Mouse (Mus musculus): ENCODE data around the gene Mterf4. TPM values are rescaled to one million over a fixed set of nuclear protein-coding genes. Genes with fewer than 3 reads are reported as not detected.

Gene Mterf4
- total RNA-seq, 2 experiments from 2014 or later, result 14.5 TPM

GRCm38 (mm10) chr1:93270516-93271240 lies 35.0 kb downstream of the Mterf4 start:
- no peak for DNase-seq
- intact Hi-C loops (cut with DNase I), result no loop called here

GRCm38 (mm10) chr1:93268246-93268645 lies 37.5 kb downstream of the Mterf4 start:
- DNase-seq, result no peak
- intact Hi-C loops (cut with DNase I), result no loop called here

- intact Hi-C loops (cut with DNase I), result no loop called here
These were observed 38.5 kb downstream of the Mterf4 start for GRCm38 (mm10) chr1:93267207-93267606.

GRCm38 (mm10) chr1:93257560-93257959 lies 48.2 kb downstream of the Mterf4 start:
- intact Hi-C loops (cut with DNase I), result no loop called here
- no peak for DNase-seq

More at GRCm38 (mm10) chr1:93267207-93267606, 38.5 kb downstream of the Mterf4 start:
- DNase-seq, result no peak

- DNase-seq, result no peak
- intact Hi-C loops (cut with DNase I), result no loop called here
These were observed 50.0 kb downstream of the Mterf4 start for GRCm38 (mm10) chr1:93255761-93256160.

GRCm38 (mm10) chr1:93252586-93252985 lies 53.1 kb downstream of the Mterf4 start:
- DNase-seq, result no peak
- intact Hi-C loops (cut with DNase I), result no loop called here

Small RNA genes within 50 kb of the gene (microRNA-seq; reads per million reads assigned to microRNA genes)
- gene Mir6345 (ENCODE audit: borderline number of aligned reads in 2 of 2), result 0 reads per million in 2 experiments
- 0 reads per million in 2 experiments for gene Mir6901 (ENCODE audit: borderline number of aligned reads in 2 of 2)
- 0 reads per million in 2 experiments for gene Mir6902 (ENCODE audit: borderline number of aligned reads in 2 of 2)

Other genes with a start within 250 kb of the Mterf4 start
- gene Kif1a, start 204.0 kb downstream of the Mterf4 start, total RNA-seq (2021), result 1 to 10 TPM; 1.7 to 2.0 TPM
- gene Agxt, start 170.7 kb downstream of the Mterf4 start, total RNA-seq (2021), result not detected
- not detected for gene 2310007B03Rik, start 145.0 kb downstream of the Mterf4 start, total RNA-seq (2021)
- not detected for gene Crocc2, start 137.2 kb downstream of the Mterf4 start, total RNA-seq (2021)
- gene Sned1, start 70.1 kb downstream of the Mterf4 start, total RNA-seq (2021), result 10 to 100 TPM in 1 of 2 experiments, 1 to 10 TPM in 1; 9.6 to 12.8 TPM
- 10 to 100 TPM; 29.1 to 31.3 TPM for gene Ppp1r7, start 36.9 kb upstream of the Mterf4 start, total RNA-seq (2021)
- under 1 TPM; 0.28 to 0.46 TPM for gene Pask, start 37.6 kb upstream of the Mterf4 start, total RNA-seq (2021)
- gene Ano7, start 68.0 kb upstream of the Mterf4 start, total RNA-seq (2021), result not detected
- gene Hdlbp, start 172.9 kb upstream of the Mterf4 start, total RNA-seq (2021), result 100 to 1,000 TPM; 568 to 579 TPM
- gene Farp2, start 206.2 kb upstream of the Mterf4 start, total RNA-seq (2021), result 10 to 100 TPM; 19.5 to 20.2 TPM